Mouse (Mus musculus) thymus, adult 2 months (tissue): ENCODE measurements around the gene Eloa.

Experiments
- CTCF ChIP-seq: fragments of 200-500 bp; IDR thresholded peaks from 2 replicates; pipeline ENCODE4 v1.5.1; 2012; ENCODE audit warnings: mild to moderate bottlenecking, control low read depth, low read length, moderate library complexity, borderline replicate concordance; ENCODE audit not compliant: control insufficient read depth, poor library complexity, insufficient read depth; ENCODE audit errors: extremely low read depth
- POLR2A ChIP-seq: fragments of 200-500 bp; IDR thresholded peaks from 2 replicates; pipeline ENCODE4 v1.6.1; 2012; ENCODE audit warnings: mild to moderate bottlenecking, low read length, control low read depth, moderate library complexity; ENCODE audit not compliant: control insufficient read depth, poor library complexity, insufficient read depth; ENCODE audit errors: extremely low read depth

DNA sequence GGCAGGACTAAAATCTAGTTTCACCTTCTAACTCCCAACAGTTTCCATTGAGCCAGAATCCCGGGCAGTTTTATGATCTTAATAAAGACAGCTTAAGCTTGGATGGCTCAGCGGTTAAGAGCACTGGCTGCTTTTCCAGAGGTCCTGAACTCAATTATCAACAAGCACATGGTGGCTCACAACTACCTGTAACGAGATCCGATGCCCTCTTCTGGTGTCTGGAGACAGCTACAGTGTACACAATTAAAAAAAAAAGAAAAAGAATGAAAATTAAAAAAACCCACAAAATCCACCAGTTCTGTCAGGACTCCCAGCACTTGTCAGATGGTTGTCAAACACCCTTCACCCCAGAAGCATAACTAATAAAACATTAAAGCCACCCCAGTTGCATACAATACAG is 26.1 kb upstream of the Eloa start:
- no peak for TF ChIP-seq POLR2A
- no peak for TF ChIP-seq CTCF
